Mouse (Mus musculus) T-cell, adult 66 days (primary cell): Measurements from ENCODE around the gene 9430015G10Rik. TPM values are rescaled to one million over a fixed set of nuclear protein-coding genes. Genes with fewer than 3 reads are reported as not detected.

Experiments used
- total RNA-seq, 2 experiments: library from RNA; stranded (reverse); gene quantifications; 3 replicates in 1 of 2; 4 replicates in 1 of 2; pipeline ENCODE4 v1.2.4; 2023

9430015G10Rik gene
- total RNA-seq, result 10 to 100 TPM; 41.6 to 44.0 TPM

DNA sequence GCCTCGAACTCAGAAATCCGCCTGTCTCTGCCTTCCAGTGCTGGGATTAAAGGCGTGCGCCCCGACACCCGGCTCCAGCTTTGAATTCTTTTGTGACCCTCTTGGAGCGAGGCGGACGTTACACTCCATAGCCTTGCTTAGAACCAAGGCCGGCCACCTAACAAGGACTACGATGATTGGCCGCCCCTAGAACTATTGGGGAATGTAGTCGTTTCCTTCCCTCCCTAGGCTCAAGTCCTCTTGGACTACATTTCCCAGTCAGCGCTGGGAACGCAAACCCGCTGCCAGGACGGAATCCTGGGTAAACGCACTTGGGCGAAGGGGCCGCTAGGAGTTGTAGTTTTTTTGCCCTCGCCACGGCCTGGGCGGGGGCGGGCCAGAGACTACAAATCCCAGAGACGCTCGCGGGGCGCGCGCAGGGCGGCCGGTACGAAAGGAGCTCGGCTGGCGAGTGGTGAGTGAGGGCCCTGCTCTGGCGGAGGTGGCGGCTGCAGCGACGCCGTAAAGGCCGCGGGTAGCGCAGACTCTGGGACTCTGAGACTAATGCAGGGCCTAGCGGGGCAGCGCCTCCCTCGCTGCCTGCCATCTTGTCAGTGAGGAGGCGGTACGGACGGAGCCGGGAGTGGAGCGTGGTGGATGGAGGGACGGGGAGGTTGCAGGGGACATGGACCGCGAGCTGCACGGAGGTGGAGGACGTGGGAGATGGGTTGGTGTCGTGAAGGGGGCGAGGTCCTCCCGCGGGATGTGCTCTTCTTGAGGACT, at the start of gene 9430015G10Rik:
Gene 9430015G10Rik (plus strand): TSS at position 413 of the 762 bp plus-strand sequence.

DNA sequence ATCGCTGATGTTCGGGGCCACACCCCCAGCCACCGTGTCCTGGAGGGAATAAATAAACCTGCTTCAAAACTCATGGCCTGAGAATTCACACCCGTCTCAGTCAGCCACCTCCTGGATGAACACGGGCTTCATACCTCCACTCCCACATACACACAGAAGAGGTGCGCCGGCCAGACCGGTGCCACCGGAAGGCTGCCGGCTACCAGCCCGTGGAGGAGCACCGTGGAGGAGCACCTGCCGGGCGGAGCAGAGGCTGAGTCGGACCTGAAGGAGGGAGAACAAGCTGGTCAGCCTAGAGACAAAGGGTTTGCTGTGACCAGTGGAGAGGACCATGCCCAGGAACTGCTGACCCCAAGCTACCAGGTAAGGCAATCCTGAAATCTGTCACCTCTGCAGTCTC, 20.7 kb downstream of the 9430015G10Rik start, which contains the start of gene Rnf223:
Gene Rnf223 (plus strand): TSS at position 78 of the 400 bp plus-strand sequence.

Other genes starting within 250 kb of the 9430015G10Rik start
- 1 to 10 TPM; 2.7 to 2.8 TPM for gene Tas1r3, start 246.6 kb upstream of the 9430015G10Rik start, total RNA-seq
- 10 to 100 TPM; 11.5 to 12.6 TPM for gene Cptp, start 240.5 kb upstream of the 9430015G10Rik start, total RNA-seq
- gene Ints11, start 240.4 kb upstream of the 9430015G10Rik start, total RNA-seq, result 10 to 100 TPM; 62.8 to 66.9 TPM
- 10 to 100 TPM; 35.4 to 47.7 TPM for gene Pusl1, start 218.2 kb upstream of the 9430015G10Rik start, total RNA-seq
- 10 to 100 TPM; 58.7 to 66.4 TPM for gene Acap3, start 218.2 kb upstream of the 9430015G10Rik start, total RNA-seq
- gene Ube2j2, start 166.2 kb upstream of the 9430015G10Rik start, total RNA-seq, result 100 to 1,000 TPM; 121 to 130 TPM
- gene C1qtnf12, start 147.7 kb upstream of the 9430015G10Rik start, total RNA-seq, result 1 to 10 TPM; 6.3 to 7.8 TPM
- 1 to 10 TPM; 3.8 to 4.4 TPM for gene B3galt6, start 117.3 kb upstream of the 9430015G10Rik start, total RNA-seq
- 100 to 1,000 TPM; 204 to 233 TPM for gene Sdf4, start 117.1 kb upstream of the 9430015G10Rik start, total RNA-seq
- gene Tnfrsf4, start 96.1 kb upstream of the 9430015G10Rik start, total RNA-seq, result 10 to 100 TPM; 25.0 to 30.6 TPM
- gene Tnfrsf18, start 83.8 kb upstream of the 9430015G10Rik start, total RNA-seq, result 10 to 100 TPM; 45.0 to 65.5 TPM
- not detected for gene Ttll10, start 50.6 kb upstream of the 9430015G10Rik start, total RNA-seq
- 1 to 10 TPM; 1.5 TPM for gene Rnf223, start 20.5 kb downstream of the 9430015G10Rik start, total RNA-seq
- 1 to 10 TPM; 6.5 to 7.6 TPM for gene Agrn, start 87.5 kb downstream of the 9430015G10Rik start, total RNA-seq
- gene Isg15, start 90.8 kb downstream of the 9430015G10Rik start, total RNA-seq, result 10 to 100 TPM; 11.6 to 19.5 TPM
- 1 to 10 TPM; 7.8 to 9.5 TPM for gene AW011738, start 93.3 kb downstream of the 9430015G10Rik start, total RNA-seq
- under 1 TPM; 0.32 to 0.39 TPM for gene Perm1, start 105.9 kb downstream of the 9430015G10Rik start, total RNA-seq
- 10 to 100 TPM; 48.7 to 52.1 TPM for gene Plekhn1, start 124.9 kb downstream of the 9430015G10Rik start, total RNA-seq
- 10 to 100 TPM; 96.9 to 97.6 TPM for gene Noc2l, start 126.0 kb downstream of the 9430015G10Rik start, total RNA-seq
- 1 to 10 TPM; 1.6 to 4.0 TPM for gene Samd11, start 145.7 kb downstream of the 9430015G10Rik start, total RNA-seq
- not detected for gene Vmn2r-ps159, start 221.1 kb downstream of the 9430015G10Rik start, total RNA-seq